Comparison of ENCODE assay signal across 24 mouse cellular contexts in the genomic region with DNA sequence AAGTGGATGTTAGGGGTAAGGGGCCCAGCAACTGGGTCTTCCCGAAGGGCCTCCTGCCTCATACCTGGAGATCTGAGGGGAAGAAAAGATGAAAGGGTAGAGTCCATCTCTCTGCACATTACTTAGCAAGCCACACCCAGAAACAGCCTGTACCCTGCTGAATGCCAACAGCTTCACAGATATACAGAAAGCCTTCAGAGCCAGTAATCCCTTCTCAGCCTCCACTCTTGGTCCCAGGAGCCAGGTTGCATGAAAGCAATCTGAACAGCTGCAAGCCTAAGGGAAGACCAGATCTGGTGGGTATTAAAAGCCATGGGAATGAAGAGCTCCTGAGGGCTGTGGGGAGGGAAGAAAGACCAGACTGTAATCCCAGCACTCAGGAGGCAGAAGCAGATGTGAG. TPM values are rescaled to one million over a fixed set of nuclear protein-coding genes. Genes with fewer than 3 reads are reported as not detected.
"Had no signal": no experiment of that assay in that cellular context is flagged by ENCODE, and none has a peak within 500 bp of the region (broad histone marks: within the 10 kb centered on the region; RNA-seq: fewer than 3 reads in every experiment).

No protein-coding gene starts in this region.

- H3K4me2 ChIP-seq: limb, embryonic 12.5 days; liver, embryonic 13.5 days had no signal

- H3K27me3 ChIP-seq: limb, embryonic 12.5 days; liver, embryonic 13.5 days had no signal

- DNase-seq: kidney, adult 2 months; kidney, postnatal 36 days; layer of hippocampus, postnatal 36 days; liver, embryonic 13.5 days; lung, adult 2 months; lung, postnatal 14 days; midbrain, embryonic 14.5 days; thymus, adult 2 months; thymus, postnatal 25 days had no signal

- H3K4me1 ChIP-seq: limb, embryonic 12.5 days; liver, embryonic 13.5 days had no signal

- H3K9ac ChIP-seq: limb, embryonic 12.5 days; liver, embryonic 13.5 days had no signal

- H3K4me3 ChIP-seq: left cerebral cortex, adult 2 months; limb, embryonic 12.5 days; liver, embryonic 13.5 days had no signal

- H3K27ac ChIP-seq: kidney, postnatal 0 days; left cerebral cortex, adult 2 months; limb, embryonic 12.5 days; liver, embryonic 13.5 days; macrophage; stomach, postnatal 0 days had no signal

- H3K9me3 ChIP-seq: limb, embryonic 12.5 days; liver, embryonic 13.5 days had no signal

- H3K36me3 ChIP-seq: limb, embryonic 12.5 days; liver, embryonic 13.5 days had no signal

RNA-seq across cellular contexts. Expression of gene Nrip2, which starts 9.9 kb away (rescaled TPM):
- polyA plus RNA-seq: liver, adult 2 months; macrophage had no signal

RNA-seq across cellular contexts. Expression of gene Gm44596, which starts 13.9 kb away (rescaled TPM):
- polyA plus RNA-seq: intestine, embryonic 14.5 days; kidney, adult 2 months; kidney, embryonic 14.5 days; kidney, postnatal 0 days; limb, embryonic 12.5 days; liver, adult 2 months; liver, embryonic 13.5 days; liver, embryonic 16.5 days; lung, adult 2 months; lung, embryonic 16.5 days; macrophage; midbrain, embryonic 14.5 days; midbrain, postnatal 0 days; neural tube, embryonic 11.5 days; neural tube, embryonic 14.5 days; small intestine, adult 2 months; stomach, embryonic 14.5 days; stomach, postnatal 0 days; thymus, adult 2 months had no signal

RNA-seq across cellular contexts. Expression of gene Tex52, which starts 13.9 kb away (rescaled TPM):
- polyA plus RNA-seq: intestine, embryonic 14.5 days; kidney, adult 2 months; kidney, postnatal 0 days; liver, adult 2 months; liver, embryonic 13.5 days; liver, embryonic 16.5 days; macrophage; small intestine, adult 2 months had no signal
